Mouse (Mus musculus): ENCODE measurements around the gene Elmo1.

Gene Elmo1

GRCm38 (mm10) chr13:20094916-20095700 is 4.7 kb downstream of the Elmo1 start:
- DNase-seq (ENCODE audit: low spot score), result no peak

- no peak for DNase-seq (ENCODE audit: low spot score)
Measured at GRCm38 (mm10) chr13:20097006-20097617, 6.7 kb downstream of the Elmo1 start.

GRCm38 (mm10) chr13:20097934-20098593 is 7.7 kb downstream of the Elmo1 start:
- peak; percentile 41 for DNase-seq (ENCODE audit: low spot score)

GRCm38 (mm10) chr13:20098594-20098965 is 8.2 kb downstream of the Elmo1 start:
- DNase-seq (ENCODE audit: low spot score), result no peak

GRCm38 (mm10) chr13:20099546-20099945 is 9.2 kb downstream of the Elmo1 start:
- no peak for DNase-seq (ENCODE audit: low spot score)

GRCm38 (mm10) chr13:20100357-20100756 is 10.0 kb downstream of the Elmo1 start:
- no peak for DNase-seq (ENCODE audit: low spot score)

- DNase-seq (ENCODE audit: low spot score), result no peak
Measured at GRCm38 (mm10) chr13:20101691-20102090, 11.3 kb downstream of the Elmo1 start.

GRCm38 (mm10) chr13:20104791-20105190 is 14.4 kb downstream of the Elmo1 start:
- DNase-seq (ENCODE audit: low spot score), result peak; percentile 22

GRCm38 (mm10) chr13:20105996-20106395 is 15.6 kb downstream of the Elmo1 start:
- DNase-seq (ENCODE audit: low spot score), result no peak

- DNase-seq (ENCODE audit: low spot score), result no peak
Measured at GRCm38 (mm10) chr13:20107953-20108498, 17.6 kb downstream of the Elmo1 start.

GRCm38 (mm10) chr13:20108956-20109355 is 18.6 kb downstream of the Elmo1 start:
- no peak for DNase-seq (ENCODE audit: low spot score)

- no peak for DNase-seq (ENCODE audit: low spot score)
Measured at GRCm38 (mm10) chr13:20109446-20109845, 19.1 kb downstream of the Elmo1 start.

GRCm38 (mm10) chr13:20109987-20110680 is 19.7 kb downstream of the Elmo1 start:
- DNase-seq (ENCODE audit: low spot score), result no peak

- no peak for DNase-seq (ENCODE audit: low spot score)
Measured at GRCm38 (mm10) chr13:20111256-20111800, 20.9 kb downstream of the Elmo1 start.

- DNase-seq (ENCODE audit: low spot score), result peak; percentile 37
Measured at GRCm38 (mm10) chr13:20115131-20115907, 24.9 kb downstream of the Elmo1 start.

- DNase-seq (ENCODE audit: low spot score), result no peak
Measured at GRCm38 (mm10) chr13:20116019-20116418, 25.6 kb downstream of the Elmo1 start.

GRCm38 (mm10) chr13:20116868-20117510 is 26.6 kb downstream of the Elmo1 start:
- peak; percentile 56 for DNase-seq (ENCODE audit: low spot score)

- DNase-seq (ENCODE audit: low spot score), result no peak
Measured at GRCm38 (mm10) chr13:20117691-20118090, 27.3 kb downstream of the Elmo1 start.

- no peak for DNase-seq (ENCODE audit: low spot score)
Measured at GRCm38 (mm10) chr13:20118909-20119308, 28.5 kb downstream of the Elmo1 start.

- DNase-seq (ENCODE audit: low spot score), result no peak
Measured at GRCm38 (mm10) chr13:20120723-20121122, 30.3 kb downstream of the Elmo1 start.
